Mouse (Mus musculus) CH12.LX (cell line): ENCODE data around the gene Avpi1. TPM values are rescaled to one million over a fixed set of nuclear protein-coding genes. Genes with fewer than 3 reads are reported as not detected.

Source experiments
- DNase-seq: peaks from one replicate; pipeline ENCODE4 v3.0.0-alpha.2; 2013; ENCODE audit errors: extremely low read depth
- H3K27ac ChIP-seq: 2 replicates; pipeline ENCODE4 v1.5.1; 2012; ENCODE audit warnings: low read depth, mild to moderate bottlenecking, control low read depth, moderate library complexity; ENCODE audit not compliant: insufficient read depth
- H3K27me3 ChIP-seq: replicated peaks from 2 replicates; pipeline ENCODE3; 2012; ENCODE audit warnings: inconsistent platforms
- H3K36me3 ChIP-seq, 2 experiments: replicated peaks in 1 of 2; 2 replicates each; pipeline versions ENCODE3 to v1.6.1; 2012; ENCODE audit warnings: inconsistent platforms in 1 of 2, low read length in 1 of 2, mild to moderate bottlenecking in 1 of 2, mixed read lengths in 1 of 2, moderate library complexity in 1 of 2; ENCODE audit not compliant: control insufficient read depth in 1 of 2, insufficient read depth in 1 of 2
- H3K4me1 ChIP-seq, 2 experiments: 2 replicates each; pipeline ENCODE4 v1.6.1; 2012; ENCODE audit warnings: inconsistent platforms in 1 of 2, moderate library complexity in 1 of 2; ENCODE audit not compliant: insufficient read depth in 2 of 2, control insufficient read depth in 1 of 2
- H3K4me2 ChIP-seq: 2 replicates; pipeline ENCODE4 v1.6.1; 2012; ENCODE audit warnings: low read depth, mild to moderate bottlenecking, control low read depth; ENCODE audit not compliant: poor library complexity, insufficient read depth, severe bottlenecking
- H3K4me3 ChIP-seq, 3 experiments: fragments of 150-350 bp in 1 of 3; sonication (generic) in 1 of 3; replicated peaks in 1 of 3; 2 replicates each; pipeline versions ENCODE3 to v1.5.1; 2011 to 2012; ENCODE audit warnings: low read depth in 2 of 3, low read length in 2 of 3, mild to moderate bottlenecking in 2 of 3, moderate library complexity in 2 of 3, control low read depth in 1 of 3, improper control_type of control experiment in 1 of 3, inconsistent platforms in 1 of 3, mixed read lengths in 1 of 3; ENCODE audit not compliant: poor library complexity in 1 of 3
- H3K79me2 ChIP-seq: replicated peaks from 2 replicates; pipeline ENCODE4 v1.6.1; 2012; ENCODE audit warnings: mild to moderate bottlenecking, moderate library complexity; ENCODE audit not compliant: control insufficient read depth, poor library complexity, insufficient read depth, severe bottlenecking; ENCODE audit errors: extremely low read depth
- H3K9ac ChIP-seq: 2 replicates; pipeline ENCODE4 v1.6.1; 2012; ENCODE audit warnings: low read depth, mild to moderate bottlenecking, control low read depth, moderate library complexity; ENCODE audit not compliant: insufficient read depth
- H3K9me3 ChIP-seq: replicated peaks from 2 replicates; pipeline ENCODE3; 2012; ENCODE audit warnings: low read length, inconsistent platforms, mixed read lengths
- BHLHE40 ChIP-seq: IDR thresholded peaks from 2 replicates; pipeline ENCODE4 v1.6.1; 2011; ENCODE audit warnings: mild to moderate bottlenecking, low read depth, low read length, improper control_type of control experiment
- CHD1 ChIP-seq: IDR thresholded peaks from 2 replicates; pipeline ENCODE4 v1.6.1; 2012; ENCODE audit warnings: low read depth, low read length, improper control_type of control experiment, inconsistent platforms
- CHD2 ChIP-seq: IDR thresholded peaks from 2 replicates; pipeline ENCODE4 v1.6.1; 2011; ENCODE audit warnings: low read length, improper control_type of control experiment
- ELF1 ChIP-seq: IDR thresholded peaks from 2 replicates; pipeline ENCODE4 v1.6.1; 2014; ENCODE audit warnings: low read depth, mild to moderate bottlenecking, inconsistent platforms, low read length, improper control_type of control experiment
- ETS1 ChIP-seq: conservative IDR thresholded peaks from 2 replicates; pipeline ENCODE4 v1.6.1; 2012; ENCODE audit warnings: low read depth, mild to moderate bottlenecking, inconsistent platforms, low read length, improper control_type of control experiment, moderate library complexity
- HCFC1 ChIP-seq: IDR thresholded peaks from 2 replicates; pipeline ENCODE4 v1.6.1; 2012; ENCODE audit warnings: low read depth, mild to moderate bottlenecking, inconsistent platforms, low read length, improper control_type of control experiment
- JUN ChIP-seq: IDR thresholded peaks from 2 replicates; pipeline ENCODE4 v1.6.1; 2011; ENCODE audit warnings: low read depth, mild to moderate bottlenecking, low read length, improper control_type of control experiment, moderate library complexity; ENCODE audit not compliant: insufficient read depth
- MAFK ChIP-seq: IDR thresholded peaks from 2 replicates; pipeline ENCODE4 v1.6.1; 2011; ENCODE audit warnings: low read length, improper control_type of control experiment; ENCODE audit not compliant: insufficient replicate concordance
- MYC ChIP-seq: IDR thresholded peaks from 2 replicates; pipeline ENCODE4 v1.6.1; 2011; ENCODE audit warnings: low read depth, mild to moderate bottlenecking, improper control_type of control experiment, low read length
- PAX5 ChIP-seq: IDR thresholded peaks from 2 replicates; pipeline ENCODE4 v1.6.1; 2012; ENCODE audit warnings: low read length, inconsistent platforms, mixed read lengths
- SIN3A ChIP-seq: IDR thresholded peaks from 2 replicates; pipeline ENCODE4 v1.6.1; 2012; ENCODE audit warnings: low read length, improper control_type of control experiment, inconsistent platforms
- TCF12 ChIP-seq: IDR thresholded peaks from 2 replicates; pipeline ENCODE4 v1.6.1; 2014; ENCODE audit warnings: low read depth, mild to moderate bottlenecking, inconsistent platforms, low read length, improper control_type of control experiment
- USF2 ChIP-seq: conservative IDR thresholded peaks from 2 replicates; pipeline ENCODE4 v1.6.1; 2011; ENCODE audit warnings: low read depth, low read length, improper control_type of control experiment
- ZMIZ1 ChIP-seq: IDR thresholded peaks from 2 replicates; pipeline ENCODE4 v1.6.1; 2012; ENCODE audit warnings: low read depth, mild to moderate bottlenecking, inconsistent platforms, low read length, improper control_type of control experiment
- ZNF384 ChIP-seq: IDR thresholded peaks from 2 replicates; pipeline ENCODE4 v1.6.1; 2012; ENCODE audit warnings: low read depth, low read length, improper control_type of control experiment, inconsistent platforms
- dilution Hi-C: fragments of 300-500 bp; cut with MboI; formaldehyde crosslinking; loops from 2 replicates; pipeline ENCODE4 v1.14.3; 2020; ENCODE audit warnings: low sequenced_read_pairs; ENCODE audit not compliant: extremely low pct_unique_long_range_greater_than_20kb, extremely low pct_ligation_motif_present
- in situ Hi-C: fragments of 300-500 bp; cut with MboI; formaldehyde crosslinking; loops from 3 replicates; pipeline ENCODE4 v1.14.3; 2019; ENCODE audit warnings: low sequenced_read_pairs, low pct_ligation_motif_present, low pct_unique_long_range_greater_than_20kb, mixed read lengths
- polyA plus RNA-seq: library from polyadenylated mRNA; unstranded; fragments of >175 nt; gene quantifications from 2 replicates; pipeline ENCODE4 v1.2.1, GENCODE M21; 2012; ENCODE audit warnings: low read depth; ENCODE audit not compliant: insufficient read length
- total RNA-seq, 2 experiments: library from RNA; depleted of rRNA; stranded (reverse); fragments of 300-350 nt in 1 of 2; fragments of >200 nt in 1 of 2; gene quantifications; 2 replicates each; pipeline ENCODE4 v1.2.3; 2012 to 2014

The Avpi1 gene
- total and polyA plus RNA-seq, 3 experiments, result 5.9 to 9.3 (median 9.0) TPM

DNA sequence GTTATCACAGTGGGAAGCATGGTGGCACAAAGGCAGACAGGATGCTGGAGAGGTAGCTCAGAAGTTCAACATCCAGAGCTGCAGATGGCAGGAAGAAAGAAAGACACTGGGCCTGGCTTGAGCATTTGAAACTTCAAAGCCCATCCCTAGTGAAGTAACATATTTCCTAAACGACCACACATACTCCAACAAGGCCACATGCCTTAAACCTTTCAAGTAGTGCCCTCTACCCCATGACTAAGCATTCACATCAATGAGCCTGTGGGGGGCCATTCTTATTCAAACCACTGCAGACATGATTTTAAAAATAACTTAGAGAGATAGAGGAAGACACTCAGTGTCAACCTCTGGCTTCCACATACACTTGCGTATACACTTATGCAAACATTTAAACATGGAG, 13.9 kb upstream of the Avpi1 start:
- in situ Hi-C loops, result no loop called here
- H3K4me1 ChIP-seq, result peaks cover 4 to 25% of the 10 kb centered on the region in 2 experiments; a peak in 2 of 4 replicates
- peaks cover 5% of the 10 kb centered on the region for H3K9me3 ChIP-seq
- H3K9ac ChIP-seq, result no peak overlapping the region
- H3K27ac ChIP-seq, result no peak overlapping the region
- peaks cover 3% of the 10 kb centered on the region for H3K27me3 ChIP-seq
- dilution Hi-C loops, result no loop called here
- no peak overlapping the region for H3K4me3 ChIP-seq
- no peaks in the 10 kb centered on the region for H3K79me2 ChIP-seq
- TF ChIP-seq ZNF384 (no peak), BHLHE40 (no peak), TCF12 (no peak), USF2 (no peak), CHD2 (no peak)
- TF ChIP-seq, all 38 proteins: peak for 0
- Histone ChIP-seq H3K36me3 (no peaks in the 10 kb centered on the region), H3K4me2 (no peak overlapping the region)
- no peak for DNase-seq

DNA sequence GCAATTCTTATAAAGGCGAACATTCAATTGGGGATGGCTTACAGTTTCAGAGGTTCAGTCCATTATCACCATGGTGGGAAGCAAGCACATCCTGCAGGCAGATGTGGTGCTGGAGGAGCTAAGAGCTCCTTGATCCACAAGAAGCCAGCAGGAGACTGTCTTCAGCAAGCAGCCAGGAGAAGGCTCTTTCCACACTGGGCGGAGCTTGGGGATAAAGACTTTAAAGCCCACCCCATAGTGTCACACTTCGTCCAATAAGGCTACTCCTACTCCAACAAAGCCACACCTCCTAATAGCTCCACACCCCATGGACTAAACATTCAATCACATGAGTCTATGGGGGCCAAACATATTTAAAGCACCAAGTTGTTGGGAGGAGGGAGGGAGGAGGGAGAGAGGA, 13.1 kb upstream of the Avpi1 start:
- Histone ChIP-seq H3K27ac (no peak overlapping the region), H3K36me3 (no peaks in the 10 kb centered on the region), H3K4me2 (no peak overlapping the region), H3K9ac (no peak overlapping the region), H3K9me3 (peaks cover under 1% of the 10 kb centered on the region), H3K79me2 (no peaks in the 10 kb centered on the region)
- dilution Hi-C loops, result no loop called here
- in situ Hi-C loops, result no loop called here
- TF ChIP-seq SIN3A (no peak), MAFK (no peak), ETS1 (no peak), TCF12 (no peak), PAX5 (no peak), CHD2 (no peak), HCFC1 (no peak), USF2 (no peak), ELF1 (no peak)
- TF ChIP-seq, all 38 proteins: peak for 0
- DNase-seq, result no peak
- H3K27me3 ChIP-seq, result peaks cover 3% of the 10 kb centered on the region
- peaks cover 4 to 25% of the 10 kb centered on the region in 2 experiments; a peak in 2 of 4 replicates for H3K4me1 ChIP-seq
- no peak overlapping the region for H3K4me3 ChIP-seq

DNA sequence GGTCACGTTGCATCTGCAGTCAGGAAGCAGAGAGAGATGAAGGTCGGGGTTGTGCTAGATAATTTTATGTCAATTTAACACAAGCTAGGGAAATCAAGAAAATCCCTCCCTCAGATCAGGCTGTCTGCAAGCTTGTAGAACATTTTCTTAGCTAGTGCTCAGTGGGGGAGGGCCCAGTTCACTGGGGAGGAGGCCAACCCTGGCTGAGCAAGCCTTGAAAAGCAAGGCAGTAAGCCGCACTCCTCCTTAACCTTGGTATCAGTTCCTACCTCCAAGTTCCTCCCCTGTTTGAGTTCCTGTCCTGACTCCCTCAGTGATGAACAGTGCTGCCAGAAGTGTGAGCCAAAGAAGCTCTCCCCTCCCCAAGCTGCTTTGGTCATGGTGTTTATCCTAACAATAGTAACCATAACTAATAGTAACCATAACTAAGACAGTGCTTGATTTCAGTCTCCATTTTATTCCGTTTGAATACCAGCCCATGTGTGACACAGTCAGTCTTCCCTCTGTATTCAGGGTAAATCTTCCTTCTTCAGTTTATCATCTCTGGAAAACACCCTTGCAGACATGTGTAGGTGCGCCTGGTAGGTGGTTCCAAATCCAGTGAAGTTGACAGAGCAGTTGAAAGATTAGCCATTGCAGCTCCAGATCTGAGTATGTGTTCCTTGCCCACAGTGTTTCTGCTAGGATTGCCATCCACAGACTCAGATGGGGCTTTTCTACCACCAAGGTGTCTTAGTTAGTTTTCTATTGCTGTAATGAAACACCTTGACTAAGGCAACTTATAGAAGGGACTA, 11.1 kb upstream of the Avpi1 start:
- in situ Hi-C loops, result no loop called here
- no peak for DNase-seq
- Histone ChIP-seq H3K4me3 (no peak overlapping the region), H3K27ac (no peak overlapping the region), H3K79me2 (no peaks in the 10 kb centered on the region), H3K27me3 (no peaks in the 10 kb centered on the region), H3K4me1 (peaks cover 6 to 22% of the 10 kb centered on the region in 2 experiments; a peak in 2 of 4 replicates), H3K9me3 (no peaks in the 10 kb centered on the region), H3K36me3 (no peaks in the 10 kb centered on the region), H3K4me2 (no peak overlapping the region), H3K9ac (no peak overlapping the region)
- no peak for TF ChIP-seq MYC
- TF ChIP-seq ZNF384, result no peak
- no peak for TF ChIP-seq ELF1
- no peak for TF ChIP-seq ZMIZ1
- TF ChIP-seq JUN, result no peak
- no peak for TF ChIP-seq HCFC1
- no peak for TF ChIP-seq CHD2
- no peak for TF ChIP-seq CHD1
- dilution Hi-C loops, result no loop called here
